8 mouse cellular contexts compared by ENCODE assay signal in the genomic region with DNA sequence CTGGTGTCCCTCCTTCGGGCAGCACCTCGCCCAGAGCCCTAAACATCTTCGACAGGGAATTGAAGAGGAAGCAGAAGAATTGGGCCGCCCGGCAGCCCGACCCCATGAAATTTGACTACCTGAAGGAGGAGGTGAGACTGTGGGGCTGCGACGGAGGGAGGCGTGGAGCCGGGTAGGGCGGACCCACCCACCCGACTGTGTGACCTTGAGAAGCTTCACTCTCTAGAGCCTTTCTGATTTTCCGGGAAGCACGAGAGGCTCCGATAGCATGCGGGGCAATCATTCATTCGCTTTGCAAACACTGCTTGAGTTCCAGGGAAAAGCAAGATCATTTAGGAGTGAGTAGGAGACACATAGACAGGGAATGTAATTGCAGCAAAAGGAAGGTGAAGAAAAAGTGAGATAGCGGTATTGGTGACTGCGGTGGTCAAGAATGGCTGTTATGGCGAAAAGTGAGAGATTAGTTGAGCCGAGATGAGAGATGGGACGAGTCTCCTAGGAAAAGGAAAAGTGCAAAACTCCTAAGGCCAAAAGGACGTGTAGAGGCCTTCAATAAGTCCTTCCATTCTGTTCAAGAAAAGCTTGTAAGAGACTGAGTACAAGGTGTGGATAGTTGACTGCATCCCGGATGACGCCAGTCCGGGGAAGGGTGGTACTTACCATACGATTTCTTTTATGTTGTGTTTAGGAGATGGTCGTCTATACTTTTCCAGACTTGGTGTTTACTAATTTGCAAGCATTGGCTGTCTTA. TPM values are rescaled to one million over a fixed set of nuclear protein-coding genes. Genes with fewer than 3 reads are reported as not detected.
DNase-seq lines count a peak whose midpoint lies in the region; ATAC-seq lines count a peak whose summit lies in the region.

No protein-coding gene starts in this region.

- H3K27ac ChIP-seq in hindbrain, embryonic 14.5 days, result peak overlapping the region; percentile 68

- no peaks in the 10 kb centered on the region for H3K9me3 ChIP-seq in hindbrain, embryonic 14.5 days (ENCODE audit: control insufficient read depth, low read length)

- H3K4me2 ChIP-seq in hindbrain, embryonic 14.5 days (replicated peaks), result peak overlapping the region; percentile 86

- peaks cover 12% of the 10 kb centered on the region for H3K4me1 ChIP-seq in hindbrain, embryonic 14.5 days (replicated peaks; ENCODE audit: control insufficient read depth, insufficient read depth, low read length)

- no peaks in the 10 kb centered on the region for H3K27me3 ChIP-seq in hindbrain, embryonic 14.5 days (ENCODE audit: control insufficient read depth, insufficient read depth, low read length)

- DNase-seq in embryo, embryonic 10 days (ENCODE audit: low spot score), result peak; percentile 63
- DNase-seq in embryo, embryonic 9.5 days (ENCODE audit: extremely low spot score), result no peak
- DNase-seq in 416B (ENCODE audit: low read depth), result peak; percentile 22
- DNase-seq in hindbrain, embryonic 14.5 days (ENCODE audit: low spot score), result no peak
- peak; percentile 14 for DNase-seq in mesoderm, embryonic 11.5 days (ENCODE audit: low read depth, low spot score)
- DNase-seq in spleen, adult 18-20 months, result no peak
- DNase-seq in left cerebral cortex, adult 8-10 months (ENCODE audit: low spot score in 2 of 2), result no peak

- peak; percentile 75 for ATAC-seq in common myeloid progenitor, adult 5-6 weeks (replicated peaks; ENCODE audit: low read depth, poor library complexity, severe bottlenecking)
- peak; percentile 89 for ATAC-seq in hindbrain, embryonic 14.5 days (ENCODE audit: low FRiP score)

- H3K4me3 ChIP-seq in hindbrain, embryonic 14.5 days (replicated peaks; ENCODE audit: low read length), result peak overlapping the region; percentile 63

- peaks cover 31% of the 10 kb centered on the region for H3K36me3 ChIP-seq in hindbrain, embryonic 14.5 days (replicated peaks; ENCODE audit: control insufficient read depth, insufficient read depth)

- H3K9ac ChIP-seq in hindbrain, embryonic 14.5 days, result peak overlapping the region; percentile 67

- 9% methylated on average over 28 of the region's 28 CpGs for whole genome bisulfite sequencing in hindbrain, embryonic 14.5 days

RNA-seq across cellular contexts. Expression of gene Ndufaf5, which starts 0.5 kb away (rescaled TPM):
- 23.1 and 34.8 TPM in 2 replicates for total RNA-seq in common myeloid progenitor, adult 5-6 weeks (2017)
- 61.7 and 62.3 TPM in 2 replicates for polyA plus RNA-seq in hindbrain, embryonic 14.5 days (2014; fragmentation: Nextera tagmentation; extraction: Ambion mirVana)
- total RNA-seq in left cerebral cortex, adult 8-10 months (2022), result 10 to 100 TPM; 42.8 to 50.0 (median 45.0) TPM

RNA-seq across cellular contexts. Expression of gene Esf1, which starts 0.6 kb away (rescaled TPM):
- total RNA-seq in common myeloid progenitor, adult 5-6 weeks (2017), result 97.0 and 119 TPM in 2 replicates
- polyA plus RNA-seq in hindbrain, embryonic 14.5 days (2014; fragmentation: Nextera tagmentation; extraction: Ambion mirVana), result 11.8 and 16.0 TPM in 2 replicates
- total RNA-seq in left cerebral cortex, adult 8-10 months (2022), result 10 to 100 TPM; 18.0 to 19.4 (median 19.0) TPM

RNA-seq across cellular contexts. Expression of gene Gm17374, which starts 19.1 kb away (rescaled TPM):
- not detected in 2 replicates for total RNA-seq in common myeloid progenitor, adult 5-6 weeks (2017)
- not detected in 2 replicates for polyA plus RNA-seq in hindbrain, embryonic 14.5 days (2014; fragmentation: Nextera tagmentation; extraction: Ambion mirVana)
- not detected for total RNA-seq in left cerebral cortex, adult 8-10 months (2022)

Comparison
In these comparisons a context has a peak if more than half of its experiments do, and no peak if none do; other contexts are left out.
1. DNase-seq: peak in embryo, embryonic 10 days (single experiment), 416B (single experiment) and mesoderm, embryonic 11.5 days (single experiment); none in embryo, embryonic 9.5 days (single experiment), hindbrain, embryonic 14.5 days (single experiment), spleen, adult 18-20 months (0 of 2) and left cerebral cortex, adult 8-10 months (0 of 2).